Mouse (Mus musculus): ENCODE results near the gene Fam90a1b. TPM values are rescaled to one million over a fixed set of nuclear protein-coding genes. Genes with fewer than 3 reads are reported as not detected.
"Not testable (repeated sequence)": the region's sequence is repeated elsewhere in the genome, so short reads cannot be mapped to it uniquely, and the experiment has no call there.

The Fam90a1b gene
- polyA plus RNA-seq (2015; fragmentation: Nextera tagmentation; extraction: Ambion mirVana), result not detected in 2 replicates

DNA sequence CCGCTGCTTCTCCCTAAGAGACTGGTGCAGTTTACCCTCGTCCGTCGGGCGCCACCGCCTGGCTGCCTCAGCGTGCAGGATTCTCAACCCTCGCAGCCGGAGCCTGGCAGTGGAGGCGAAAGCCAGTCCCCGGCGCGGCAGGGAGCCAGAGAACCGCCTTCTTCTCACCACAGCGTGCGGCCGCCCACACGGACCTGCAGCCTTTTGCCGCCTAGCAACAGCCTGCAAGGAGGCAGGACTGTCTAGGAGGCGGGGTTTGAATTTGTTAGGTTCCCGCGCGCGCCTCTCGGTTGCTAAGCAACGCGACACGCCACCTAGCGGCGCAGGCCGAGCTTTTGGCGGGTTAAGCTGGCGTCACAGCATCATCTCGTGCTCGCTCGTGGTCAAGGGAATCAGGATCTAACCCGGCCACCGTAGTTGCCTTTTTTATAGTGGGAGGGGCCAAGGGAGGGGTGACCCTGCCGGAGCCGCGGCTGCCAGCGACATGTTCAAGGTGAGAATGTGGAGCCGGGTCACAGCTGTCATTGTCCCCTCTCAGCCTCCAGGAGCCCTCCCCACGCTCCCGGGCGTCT, at the start of gene Fam90a1b, which contains the start of gene Apoo:
Gene Fam90a1b, minus strand, starts transcription at position 108 of the 572 bp plus-strand sequence.
Gene Apoo, plus strand, starts transcription at position 448 of the 572 bp plus-strand sequence.
- Histone ChIP-seq H3K27ac (ENCODE audit: low read depth) (peak within 1 kb of the TSS; percentile 50), H3K4me2 (ENCODE audit: low read depth, low read length) (peak within 1 kb of the TSS; percentile 72), H3K36me3 (replicated peaks; ENCODE audit: insufficient read depth, low read length) (no peaks in the 10 kb centered on the region), H3K9me3 (ENCODE audit: low read length) (no peaks in the 10 kb centered on the region), H3K4me3 (ENCODE audit: low read depth, low read length) (peak within 1 kb of the TSS; percentile 69), H3K27me3 (ENCODE audit: insufficient read depth, low read length) (peaks cover 43% of the 10 kb centered on the region), H3K4me1 (ENCODE audit: insufficient read depth) (no peaks in the 10 kb centered on the region), H3K9ac (replicated peaks) (peak within 1 kb of the TSS; percentile 67)
- 13% methylated on average over 46 of the region's 46 CpGs for WGBS (ENCODE audit: insufficient replicate concordance)
- peak; percentile 86 for TF ChIP-seq CTCF (IDR thresholded peaks at IDR 0.05; ENCODE audit: low read depth)
- peak; percentile 48; the same call in 1 of the 2 replicates for TF ChIP-seq EP300 (IDR thresholded peaks at IDR 0.05; ENCODE audit: low read depth)
- peak; percentile 99 for ATAC-seq
- peak; percentile 95 for DNase-seq

DNA sequence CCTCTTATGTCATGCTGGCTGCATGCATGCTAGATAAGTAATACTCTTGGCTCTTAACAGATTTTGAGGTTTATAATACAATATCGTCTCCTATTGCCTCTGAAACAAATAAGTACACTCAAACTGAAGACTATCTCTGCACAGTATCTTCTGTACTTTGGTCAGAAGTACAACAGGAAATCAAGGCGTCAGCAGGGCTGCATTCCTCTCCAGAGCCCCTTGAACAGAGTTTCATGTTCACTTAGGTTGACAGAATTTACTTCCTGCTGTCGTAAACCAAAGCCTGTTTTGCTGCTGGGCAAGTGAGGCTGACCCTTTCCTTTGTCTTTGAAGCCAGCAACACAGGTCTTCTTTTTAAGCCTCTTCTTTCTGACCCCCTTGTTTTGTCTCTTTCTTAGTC, 42.4 kb upstream of the Fam90a1b start:
- no peak for DNase-seq

DNA sequence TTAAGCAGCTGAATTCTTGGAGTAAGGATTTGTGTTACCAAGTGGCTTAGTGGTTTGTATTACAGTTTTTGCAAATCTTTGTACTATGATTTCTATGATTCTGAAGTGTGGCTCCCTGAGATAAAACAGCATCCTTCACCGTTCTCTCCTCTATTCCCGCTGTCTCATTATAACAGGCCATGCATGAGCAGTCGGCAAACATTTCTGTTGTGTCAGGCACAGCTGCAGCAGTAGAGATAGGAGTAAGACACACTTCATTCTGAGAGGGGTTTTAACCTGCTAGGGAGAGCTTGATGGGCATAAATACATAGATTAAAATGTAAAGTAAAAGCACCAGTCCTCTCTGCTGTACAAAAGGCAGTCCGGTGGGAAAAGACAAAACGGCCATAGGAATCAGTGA, 12.2 kb upstream of the Fam90a1b start:
- no peak overlapping the region for H3K4me2 ChIP-seq (ENCODE audit: low read depth, low read length)
- no peak for ATAC-seq
- DNase-seq, result no peak
- no peak overlapping the region for H3K27ac ChIP-seq (ENCODE audit: low read depth)
- 0 out of 2 replicates have a peak, but pooled peaks cover 4% of the 10 kb centered on the region for H3K36me3 ChIP-seq (replicated peaks; ENCODE audit: insufficient read depth, low read length)
- no peak for TF ChIP-seq EP300 (IDR thresholded peaks at IDR 0.05; ENCODE audit: low read depth)
- no peak for TF ChIP-seq CTCF (IDR thresholded peaks at IDR 0.05; ENCODE audit: low read depth)
- H3K9ac ChIP-seq (replicated peaks), result no peak overlapping the region
- no peaks in the 10 kb centered on the region for H3K9me3 ChIP-seq (ENCODE audit: low read length)
- H3K4me1 ChIP-seq (ENCODE audit: insufficient read depth), result no peaks in the 10 kb centered on the region
- H3K4me3 ChIP-seq (ENCODE audit: low read depth, low read length), result no peak overlapping the region
- H3K27me3 ChIP-seq (ENCODE audit: insufficient read depth, low read length), result no peaks in the 10 kb centered on the region
- 76% methylated on average over 5 of the region's 5 CpGs for WGBS (ENCODE audit: insufficient replicate concordance)

More for the DNA sequence above, 42.4 kb upstream of the Fam90a1b start:
- no peak overlapping the region for H3K27ac ChIP-seq (ENCODE audit: low read depth)
- no peaks in the 10 kb centered on the region for H3K4me1 ChIP-seq (ENCODE audit: insufficient read depth)
- H3K9me3 ChIP-seq (ENCODE audit: low read length), result no peaks in the 10 kb centered on the region
- no peaks in the 10 kb centered on the region for H3K36me3 ChIP-seq (replicated peaks; ENCODE audit: insufficient read depth, low read length)
- no peak overlapping the region for H3K9ac ChIP-seq (replicated peaks)
- no peak overlapping the region for H3K4me2 ChIP-seq (ENCODE audit: low read depth, low read length)
- WGBS (ENCODE audit: insufficient replicate concordance), result 41% methylated on average over 3 of the region's 3 CpGs
- H3K27me3 ChIP-seq (ENCODE audit: insufficient read depth, low read length), result no peaks in the 10 kb centered on the region
- no peak overlapping the region for H3K4me3 ChIP-seq (ENCODE audit: low read depth, low read length)
- ATAC-seq, result no peak
- TF ChIP-seq CTCF (IDR thresholded peaks at IDR 0.05; ENCODE audit: low read depth) (no peak), EP300 (IDR thresholded peaks at IDR 0.05; ENCODE audit: low read depth) (no peak)

DNA sequence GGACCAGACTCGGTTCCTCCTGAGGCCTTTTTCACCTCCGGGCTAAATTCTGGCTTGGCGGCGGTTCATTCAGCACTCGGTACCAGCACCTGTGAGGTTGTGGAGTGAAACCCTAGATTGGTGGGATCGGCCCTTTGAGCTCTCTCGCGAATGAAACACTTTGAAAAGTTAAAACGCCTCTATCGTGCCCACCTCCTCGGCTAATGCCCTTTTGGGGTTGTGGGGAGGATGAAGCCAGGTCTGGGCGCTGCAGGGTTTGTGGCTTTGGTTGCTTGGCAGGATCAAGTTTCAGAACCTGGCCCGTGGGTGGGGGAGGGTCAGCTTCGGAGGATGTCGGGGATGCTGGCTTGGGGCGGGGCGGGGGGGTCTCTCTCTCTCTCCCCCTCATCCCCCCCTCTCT, 671 bp upstream of the Fam90a1b start:
- no peaks in the 10 kb centered on the region for H3K9me3 ChIP-seq (ENCODE audit: low read length)
- peaks cover 39% of the 10 kb centered on the region for H3K27me3 ChIP-seq (ENCODE audit: insufficient read depth, low read length)
- H3K27ac ChIP-seq (ENCODE audit: low read depth), result peak overlapping the region; percentile 50
- WGBS (ENCODE audit: insufficient replicate concordance), result 23% methylated on average over 14 of the region's 17 CpGs
- ATAC-seq, result peak; percentile 2
- H3K4me3 ChIP-seq (ENCODE audit: low read depth, low read length), result peak overlapping the region; percentile 69
- TF ChIP-seq EP300 (IDR thresholded peaks at IDR 0.05; ENCODE audit: low read depth) (no peak), CTCF (IDR thresholded peaks at IDR 0.05; ENCODE audit: low read depth) (no peak)
- H3K36me3 ChIP-seq (replicated peaks; ENCODE audit: insufficient read depth, low read length), result no peaks in the 10 kb centered on the region
- no peaks in the 10 kb centered on the region for H3K4me1 ChIP-seq (ENCODE audit: insufficient read depth)
- H3K9ac ChIP-seq (replicated peaks), result peak overlapping the region; percentile 67
- DNase-seq, result peak; percentile 41
- H3K4me2 ChIP-seq (ENCODE audit: low read depth, low read length), result peak overlapping the region; percentile 72

DNA sequence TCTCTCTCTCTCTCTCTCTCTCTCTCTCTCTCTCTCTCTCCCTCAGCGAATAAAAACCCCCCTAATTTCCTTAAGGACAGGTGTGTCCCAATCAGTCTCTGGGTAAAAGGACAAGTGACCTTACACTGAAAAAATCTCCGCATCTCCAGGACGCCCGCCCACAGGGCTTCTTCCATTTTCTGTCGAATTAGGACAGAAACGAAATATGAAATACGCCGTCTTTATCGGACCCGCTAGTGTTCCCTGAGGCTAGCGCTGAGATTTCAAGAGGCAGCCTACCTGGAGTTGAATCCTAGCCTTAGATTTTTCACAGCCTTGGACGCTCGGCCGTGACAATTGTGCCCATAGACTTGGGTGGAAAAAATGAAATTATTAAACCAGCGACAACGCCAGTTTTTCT, 548 bp downstream of the Fam90a1b start:
- H3K4me1 ChIP-seq (ENCODE audit: insufficient read depth), result no peaks in the 10 kb centered on the region
- H3K4me3 ChIP-seq (ENCODE audit: low read depth, low read length), result peak overlapping the region; percentile 69
- TF ChIP-seq EP300 (IDR thresholded peaks at IDR 0.05; ENCODE audit: low read depth) (no peak), CTCF (IDR thresholded peaks at IDR 0.05; ENCODE audit: low read depth) (no peak)
- no peak overlapping the region for H3K27ac ChIP-seq (ENCODE audit: low read depth)
- H3K36me3 ChIP-seq (replicated peaks; ENCODE audit: insufficient read depth, low read length), result no peaks in the 10 kb centered on the region
- WGBS (ENCODE audit: insufficient replicate concordance), result 19% methylated on average over 16 of the region's 16 CpGs
- H3K9me3 ChIP-seq (ENCODE audit: low read length), result no peaks in the 10 kb centered on the region
- ATAC-seq (no peak), DNase-seq (no peak)
- H3K4me2 ChIP-seq (ENCODE audit: low read depth, low read length), result peak overlapping the region; percentile 72
- peaks cover 43% of the 10 kb centered on the region for H3K27me3 ChIP-seq (ENCODE audit: insufficient read depth, low read length)
- no peak overlapping the region for H3K9ac ChIP-seq (replicated peaks)

DNA sequence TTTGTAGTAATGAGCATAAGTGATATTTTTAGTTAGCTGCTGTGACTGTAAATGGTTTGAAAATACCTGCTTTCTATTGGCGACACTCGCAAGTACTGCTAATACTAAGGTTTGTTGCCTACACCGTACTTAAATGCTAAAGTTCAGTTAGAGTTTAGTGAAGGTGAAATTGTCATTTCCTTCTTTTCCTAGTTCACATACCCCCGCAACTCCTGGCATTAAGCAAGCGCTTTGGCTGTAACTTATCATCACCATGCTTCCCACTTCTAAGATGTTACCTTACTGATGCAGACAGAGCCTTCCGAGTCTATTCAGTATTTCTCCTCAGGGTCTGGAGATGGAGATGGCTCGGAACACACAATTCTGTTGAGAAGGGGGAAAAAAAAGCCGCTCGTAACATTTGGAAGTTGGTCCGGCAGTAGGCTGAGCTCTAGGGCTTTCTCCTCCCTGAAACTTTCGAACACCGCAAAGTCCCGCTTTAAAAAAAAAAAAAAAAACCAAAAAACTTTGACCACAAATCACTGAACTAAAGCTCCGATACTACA, 1.1 kb downstream of the Fam90a1b start:
- Histone ChIP-seq H3K27ac (ENCODE audit: low read depth) (no peak overlapping the region), H3K36me3 (replicated peaks; ENCODE audit: insufficient read depth, low read length) (no peaks in the 10 kb centered on the region), H3K9ac (replicated peaks) (no peak overlapping the region), H3K4me1 (ENCODE audit: insufficient read depth) (no peaks in the 10 kb centered on the region), H3K4me3 (ENCODE audit: low read depth, low read length) (no peak overlapping the region), H3K4me2 (ENCODE audit: low read depth, low read length) (peak overlapping the region; percentile 72), H3K9me3 (ENCODE audit: low read length) (no peaks in the 10 kb centered on the region), H3K27me3 (ENCODE audit: insufficient read depth, low read length) (peaks cover 43% of the 10 kb centered on the region)
- WGBS (ENCODE audit: insufficient replicate concordance), result 26% methylated on average over 14 of the region's 14 CpGs
- ATAC-seq (no peak), DNase-seq (no peak)
- TF ChIP-seq CTCF (IDR thresholded peaks at IDR 0.05; ENCODE audit: low read depth) (no peak), EP300 (IDR thresholded peaks at IDR 0.05; ENCODE audit: low read depth) (no peak)

DNA sequence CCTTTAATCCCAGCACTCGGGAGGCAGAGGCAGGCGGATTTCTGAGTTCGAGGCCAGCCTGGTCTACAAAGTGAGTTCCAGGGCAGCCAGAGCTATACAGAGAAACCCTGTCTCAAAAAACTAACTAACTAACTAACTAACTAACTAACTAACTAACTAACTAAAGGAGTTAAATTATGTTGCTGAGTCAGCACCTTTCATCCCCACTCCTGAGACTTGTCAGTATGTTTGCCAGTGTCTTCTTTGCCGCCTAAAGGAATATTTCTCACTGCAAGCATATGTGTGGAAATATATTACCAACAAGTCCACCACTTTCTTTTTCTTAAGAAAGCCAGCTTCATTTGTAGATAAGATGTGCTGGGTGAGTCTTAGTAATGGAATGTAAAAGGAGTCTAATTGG, 22.9 kb downstream of the Fam90a1b start:
- WGBS (ENCODE audit: insufficient replicate concordance), result 84% methylated on average over 2 of the region's 4 CpGs

More for the DNA sequence above, 22.9 kb downstream of the Fam90a1b start:
- not testable (repeated sequence) for H3K4me3 ChIP-seq (ENCODE audit: low read depth, low read length); H3K9me3 ChIP-seq (ENCODE audit: low read length); H3K9ac ChIP-seq (replicated peaks); ATAC-seq; H3K27ac ChIP-seq (ENCODE audit: low read depth); H3K36me3 ChIP-seq (replicated peaks; ENCODE audit: insufficient read depth, low read length); H3K4me2 ChIP-seq (ENCODE audit: low read depth, low read length); H3K27me3 ChIP-seq (ENCODE audit: insufficient read depth, low read length); DNase-seq; H3K4me1 ChIP-seq (ENCODE audit: insufficient read depth)

Data from liver, postnatal 0 days (tissue).